Mouse (Mus musculus) gastrocnemius, postnatal 36 days (tissue): Measurements from ENCODE around the gene Erich3. TPM values are rescaled to one million over a fixed set of nuclear protein-coding genes. Genes with fewer than 3 reads are reported as not detected.

ENCODE experiments used
- total RNA-seq, 2 experiments: library from RNA; stranded (reverse); gene quantifications; 2 replicates each; pipeline ENCODE4 v1.2.3; 2021

Gene Erich3
- total RNA-seq, 2 experiments from 2014 or later, result not detected

Other genes starting within 250 kb of the Erich3 start
- gene Cryz, start 67.1 kb upstream of the Erich3 start, total RNA-seq, result 10 to 100 TPM in 1 of 2 experiments, 1 to 10 TPM in 1; 8.0 to 10.3 TPM
- 1 to 10 TPM; 2.7 to 3.2 TPM for gene Tyw3, start 66.8 kb upstream of the Erich3 start, total RNA-seq